Mouse (Mus musculus): ENCODE measurements around the gene Usp8.

DNA sequence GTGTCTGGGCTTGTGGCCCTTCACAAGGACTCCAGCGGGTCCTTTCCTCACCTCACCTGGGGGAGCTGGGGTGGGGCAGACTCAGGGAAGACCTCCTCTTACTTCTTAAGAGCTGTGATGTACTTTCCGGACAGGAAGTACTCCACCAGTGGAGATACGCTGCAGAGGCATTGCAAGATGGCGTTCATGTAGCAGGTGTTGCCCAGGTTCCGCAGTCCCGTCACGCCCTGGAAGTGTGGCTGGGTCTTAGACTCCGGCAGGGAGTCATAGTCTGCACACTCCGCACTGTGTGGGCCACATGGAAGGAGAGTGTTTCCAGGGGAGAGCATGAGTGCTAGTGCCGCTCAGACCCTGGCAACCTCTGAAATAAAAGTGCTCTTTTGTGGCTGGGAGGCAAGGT is 73.2 kb downstream of the Usp8 start:
- TF ChIP-seq USF1 (IDR thresholded peaks at IDR 0.05; ENCODE audit: low read depth) = no peak
- no peak for TF ChIP-seq POLR2A (IDR thresholded peaks at IDR 0.05; ENCODE audit: insufficient read length, low read depth)
- TF ChIP-seq POLR2AphosphoS2 (IDR thresholded peaks at IDR 0.05; ENCODE audit: insufficient read length, low read depth) = no peak
- TF ChIP-seq MYOG (IDR thresholded peaks at IDR 0.05; ENCODE audit: control insufficient read depth in 1 of 3, insufficient read depth in 1 of 3, insufficient read length in 2 of 3, low read depth in 2 of 3) = no peak
- no peak for TF ChIP-seq CEBPB (IDR thresholded peaks at IDR 0.05; ENCODE audit: insufficient read depth, poor library complexity, severe bottlenecking)
- no peak for TF ChIP-seq SRF (IDR thresholded peaks at IDR 0.05; ENCODE audit: control insufficient read depth, insufficient read length, low read depth)
- TF ChIP-seq TCF3 (IDR thresholded peaks at IDR 0.05; ENCODE audit: insufficient read length, low read depth) = no peak
- no peak for TF ChIP-seq E2F4 (IDR thresholded peaks at IDR 0.05; ENCODE audit: insufficient read depth)
- no peak for TF ChIP-seq MAX (IDR thresholded peaks at IDR 0.05; ENCODE audit: low read depth)
- no peak for TF ChIP-seq MYOD1 (IDR thresholded peaks at IDR 0.05; ENCODE audit: control insufficient read depth in 1 of 3, insufficient read length in 2 of 3, low read depth in 2 of 3)
- no peak for TF ChIP-seq TCF12 (IDR thresholded peaks at IDR 0.05; ENCODE audit: insufficient read depth, poor library complexity, severe bottlenecking)
- no peak for TF ChIP-seq REST (IDR thresholded peaks at IDR 0.05; ENCODE audit: insufficient read depth, insufficient read length)
